Mouse (Mus musculus): ENCODE measurements around the gene Mmp13.

GRCm38 (mm10) chr9:7238619-7239018 lies 33.7 kb upstream of the Mmp13 start:
- TF ChIP-seq CTCF (IDR thresholded peaks at IDR 0.05; ENCODE audit: low read depth) = no peak
- TF ChIP-seq EP300 (IDR thresholded peaks at IDR 0.05; ENCODE audit: low read depth) = no peak
